Mouse (Mus musculus): ENCODE data around the gene Snap29.

The Snap29 gene

GRCm38 (mm10) chr16:17474761-17475160 lies 69.0 kb downstream of the Snap29 start:
- no peak for DNase-seq

- no peak for DNase-seq
Observed at GRCm38 (mm10) chr16:17475326-17475725, 69.5 kb downstream of the Snap29 start.

- no peak for DNase-seq
Observed at GRCm38 (mm10) chr16:17478331-17478943, 72.7 kb downstream of the Snap29 start.
